ENCODE assay signal across 9 mouse cellular contexts in the genomic region with DNA sequence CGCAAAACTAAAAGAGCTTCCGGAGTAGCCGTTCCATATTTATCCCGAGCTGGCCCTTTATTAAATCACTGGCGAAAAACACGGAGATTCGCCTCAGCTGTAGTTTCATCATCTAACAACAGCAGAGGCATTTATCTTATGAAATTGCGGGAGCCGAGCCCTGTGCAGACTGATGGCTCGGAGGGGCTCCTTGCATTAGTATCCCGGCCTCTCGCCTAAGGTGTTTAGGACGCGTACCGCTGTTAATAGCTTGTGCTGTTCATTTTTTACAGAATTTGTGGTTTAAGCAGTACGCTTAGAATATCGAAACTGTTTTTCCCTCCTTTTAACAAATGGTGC.
A peak's percentile ranks its signal among the peaks of the same experiment; 100 is the strongest.
DNase-seq lines count a peak whose midpoint lies in the region; ATAC-seq and TF ChIP-seq lines count a peak whose summit lies in the region.
"Had no signal": no experiment of that assay in that cellular context is flagged by ENCODE, and none has a peak within 500 bp of the region (broad histone marks: within the 10 kb centered on the region; RNA-seq: fewer than 3 reads in every experiment).

No protein-coding gene starts in this region.

- H3K27me3 ChIP-seq in heart, embryonic 14.5 days (ENCODE audit: control insufficient read depth, insufficient read depth, low read length), result 0 out of 2 replicates have a peak, but pooled peaks cover 5% of the 10 kb centered on the region
- no peaks in the 10 kb centered on the region for H3K27me3 ChIP-seq in hindbrain, embryonic 11.5 days (ENCODE audit: control insufficient read depth, insufficient read depth, low read length)
- H3K27me3 ChIP-seq in midbrain, embryonic 13.5 days, result peaks cover 28% of the 10 kb centered on the region

- no peaks in the 10 kb centered on the region for H3K9me3 ChIP-seq in heart, embryonic 14.5 days (ENCODE audit: control insufficient read depth, low read length)
- no peaks in the 10 kb centered on the region for H3K9me3 ChIP-seq in hindbrain, embryonic 11.5 days (ENCODE audit: control insufficient read depth, low read length)
- H3K9me3 ChIP-seq in midbrain, embryonic 13.5 days, result no peaks in the 10 kb centered on the region; the same call in 1 of the 2 replicates

- no peaks in the 10 kb centered on the region for H3K36me3 ChIP-seq in heart, embryonic 14.5 days (ENCODE audit: control insufficient read depth, insufficient read depth, low read length)
- H3K36me3 ChIP-seq in hindbrain, embryonic 11.5 days (ENCODE audit: control insufficient read depth, insufficient read depth, low read length), result no peaks in the 10 kb centered on the region
- no peaks in the 10 kb centered on the region for H3K36me3 ChIP-seq in midbrain, embryonic 13.5 days

- no peaks in the 10 kb centered on the region for H3K4me1 ChIP-seq in heart, embryonic 14.5 days (ENCODE audit: control insufficient read depth in 2 of 2, insufficient read depth in 2 of 2, low read length in 2 of 2)
- H3K4me1 ChIP-seq in cortical plate, adult 2 months (ENCODE audit: control insufficient read depth, insufficient read depth, low read length), result no peaks in the 10 kb centered on the region; the same call in 1 of the 2 replicates
- no peaks in the 10 kb centered on the region for H3K4me1 ChIP-seq in hindbrain, embryonic 11.5 days (replicated peaks; ENCODE audit: control insufficient read depth, insufficient read depth, low read length)
- H3K4me1 ChIP-seq in midbrain, embryonic 13.5 days (replicated peaks), result peaks cover 17% of the 10 kb centered on the region

- H3K4me2 ChIP-seq in heart, embryonic 14.5 days (ENCODE audit: low read length), result peak overlapping the region; percentile 55
- H3K4me2 ChIP-seq in hindbrain, embryonic 11.5 days (replicated peaks; ENCODE audit: low read depth, low read length), result peak overlapping the region; percentile 28
- peak overlapping the region; percentile 54 for H3K4me2 ChIP-seq in midbrain, embryonic 13.5 days (replicated peaks)

- WGBS in heart, embryonic 14.5 days, result 47% methylated on average over 17 of the region's 17 CpGs
- WGBS in hindbrain, embryonic 11.5 days, result 62% methylated on average over 17 of the region's 17 CpGs
- WGBS in midbrain, embryonic 13.5 days, result 47% methylated on average over 17 of the region's 17 CpGs

- H3K27ac ChIP-seq in heart, embryonic 14.5 days (replicated peaks in 1 of 2; ENCODE audit: control insufficient read depth in 1 of 2, insufficient read depth in 1 of 2, low read depth in 2 of 2, low read length in 2 of 2), result no peak overlapping the region
- no peak overlapping the region for H3K27ac ChIP-seq in cortical plate, adult 2 months (ENCODE audit: insufficient read depth, low read length)
- no peak overlapping the region for H3K27ac ChIP-seq in hindbrain, embryonic 11.5 days (ENCODE audit: low read depth, low read length)
- no peak overlapping the region for H3K27ac ChIP-seq in midbrain, embryonic 13.5 days

- ATAC-seq in heart, embryonic 14.5 days (ENCODE audit: insufficient number of reproducible peaks, insufficient read depth, low FRiP score, low read depth), result no peak
- ATAC-seq in hindbrain, embryonic 11.5 days (ENCODE audit: low FRiP score), result no peak
- no peak for ATAC-seq in midbrain, embryonic 13.5 days
- no peak for ATAC-seq in megakaryocyte progenitor cell, adult 5-6 weeks (replicated peaks; ENCODE audit: poor library complexity)

- no peak for TF ChIP-seq CTCF in cortical plate, adult 2 months (IDR thresholded peaks at IDR 0.05; ENCODE audit: extremely low read depth, insufficient read depth, low read length)

- intact Hi-C loops in heart, postnatal 25 days (cut with DNase I), result no loop called here

- no peak for TF ChIP-seq POLR2A in cortical plate, adult 2 months (IDR thresholded peaks at IDR 0.05; ENCODE audit: extremely low read depth, insufficient read depth, low read length)

- no peak for DNase-seq in heart, postnatal 25 days (ENCODE audit: low spot score)
- no peak for DNase-seq in hindbrain, embryonic 11.5 days (ENCODE audit: low spot score)
- DNase-seq in right cerebral cortex, postnatal 10 days (ENCODE audit: low spot score in 2 of 2), result no peak
- no peak for DNase-seq in adrenal gland, adult 2 months
- DNase-seq: kidney, postnatal 10 days had no signal

- peak overlapping the region; percentile 33 to 41 for H3K4me3 ChIP-seq in heart, embryonic 14.5 days (ENCODE audit: control insufficient read depth in 1 of 2, insufficient read depth in 1 of 2, low read depth in 1 of 2, low read length in 2 of 2)
- peak overlapping the region; percentile 21; the same call in 1 of the 2 replicates for H3K4me3 ChIP-seq in cortical plate, adult 2 months (ENCODE audit: insufficient read depth, low read length)
- H3K4me3 ChIP-seq in hindbrain, embryonic 11.5 days (ENCODE audit: low read depth, low read length), result no peak overlapping the region
- peak overlapping the region; percentile 30 for H3K4me3 ChIP-seq in midbrain, embryonic 13.5 days (replicated peaks)

- no peak overlapping the region for H3K9ac ChIP-seq in heart, embryonic 14.5 days (ENCODE audit: low read length)
- no peak overlapping the region for H3K9ac ChIP-seq in hindbrain, embryonic 11.5 days (ENCODE audit: low read depth, low read length)
- peak overlapping the region; percentile 19; the same call in 1 of the 2 replicates for H3K9ac ChIP-seq in midbrain, embryonic 13.5 days (replicated peaks)
